Mouse (Mus musculus) splenic B cell, adult 2 months (primary cell): ENCODE data around the gene Myo3b.

ENCODE experiments used
- DNase-seq: peaks from one replicate; pipeline ENCODE4 v3.0.0-alpha.2; 2011; ENCODE audit warnings: low read depth, low spot score
- H3K27me3 ChIP-seq: 2 replicates; pipeline ENCODE4 v1.6.1; 2012; ENCODE audit warnings: mild to moderate bottlenecking, low read length, moderate library complexity, mixed read lengths; ENCODE audit not compliant: control insufficient read depth, poor library complexity, insufficient read depth, severe bottlenecking
- H3K36me3 ChIP-seq: 2 replicates; pipeline ENCODE4 v1.6.1; 2012; ENCODE audit warnings: mild to moderate bottlenecking, low read length, moderate library complexity, mixed read lengths; ENCODE audit not compliant: control insufficient read depth, poor library complexity, insufficient read depth, severe bottlenecking

The Myo3b gene

GRCm38 (mm10) chr2:70094446-70094845 is 55.5 kb downstream of the Myo3b start:
- no peak for DNase-seq
- no peaks in the 10 kb centered on the region for H3K27me3 ChIP-seq
- H3K36me3 ChIP-seq, result no peaks in the 10 kb centered on the region

GRCm38 (mm10) chr2:70097229-70098095 is 58.5 kb downstream of the Myo3b start:
- Histone ChIP-seq H3K27me3 (no peaks in the 10 kb centered on the region), H3K36me3 (no peaks in the 10 kb centered on the region)
- DNase-seq, result no peak

- no peaks in the 10 kb centered on the region for H3K27me3 ChIP-seq
- DNase-seq, result no peak
- H3K36me3 ChIP-seq, result no peaks in the 10 kb centered on the region
These were observed 60.5 kb downstream of the Myo3b start for GRCm38 (mm10) chr2:70099459-70099858.

GRCm38 (mm10) chr2:70105286-70106030 is 66.5 kb downstream of the Myo3b start:
- DNase-seq, result no peak
- Histone ChIP-seq H3K36me3 (no peaks in the 10 kb centered on the region), H3K27me3 (no peaks in the 10 kb centered on the region)

GRCm38 (mm10) chr2:70109010-70109409 is 70.1 kb downstream of the Myo3b start:
- H3K27me3 ChIP-seq, result no peaks in the 10 kb centered on the region
- DNase-seq, result no peak
- no peaks in the 10 kb centered on the region for H3K36me3 ChIP-seq

- no peaks in the 10 kb centered on the region for H3K36me3 ChIP-seq
- peak; percentile 24 for DNase-seq
- H3K27me3 ChIP-seq, result no peaks in the 10 kb centered on the region
These were observed 75.2 kb downstream of the Myo3b start for GRCm38 (mm10) chr2:70113798-70114782.

GRCm38 (mm10) chr2:70118376-70119264 is 79.7 kb downstream of the Myo3b start:
- DNase-seq, result no peak
- Histone ChIP-seq H3K36me3 (no peaks in the 10 kb centered on the region), H3K27me3 (no peaks in the 10 kb centered on the region)

GRCm38 (mm10) chr2:70119265-70119663 is 80.3 kb downstream of the Myo3b start:
- no peak for DNase-seq
- H3K36me3 ChIP-seq, result no peaks in the 10 kb centered on the region
- H3K27me3 ChIP-seq, result no peaks in the 10 kb centered on the region

GRCm38 (mm10) chr2:70126330-70126729 is 87.4 kb downstream of the Myo3b start:
- Histone ChIP-seq H3K27me3 (no peaks in the 10 kb centered on the region), H3K36me3 (no peaks in the 10 kb centered on the region)
- no peak for DNase-seq

GRCm38 (mm10) chr2:70126783-70127182 is 87.9 kb downstream of the Myo3b start:
- no peaks in the 10 kb centered on the region for H3K36me3 ChIP-seq
- peak; percentile 88 for DNase-seq

GRCm38 (mm10) chr2:70127351-70128148 is 88.6 kb downstream of the Myo3b start:
- H3K36me3 ChIP-seq, result no peaks in the 10 kb centered on the region
- DNase-seq, result peak; percentile 61
- H3K27me3 ChIP-seq, result no peaks in the 10 kb centered on the region

More at GRCm38 (mm10) chr2:70126783-70127182, 87.9 kb downstream of the Myo3b start:
- H3K27me3 ChIP-seq, result no peaks in the 10 kb centered on the region

- no peaks in the 10 kb centered on the region for H3K36me3 ChIP-seq
- H3K27me3 ChIP-seq, result no peaks in the 10 kb centered on the region
- DNase-seq, result no peak
These were observed 89.7 kb downstream of the Myo3b start for GRCm38 (mm10) chr2:70128590-70128989.

GRCm38 (mm10) chr2:70129566-70129965 is 90.6 kb downstream of the Myo3b start:
- no peaks in the 10 kb centered on the region for H3K36me3 ChIP-seq
- peak; percentile 11 for DNase-seq
- no peaks in the 10 kb centered on the region for H3K27me3 ChIP-seq
